Mouse (Mus musculus): ENCODE data around the gene Pmm1. TPM values are rescaled to one million over a fixed set of nuclear protein-coding genes. Genes with fewer than 3 reads are reported as not detected.
"Not testable (repeated sequence)": the region's sequence is repeated elsewhere in the genome, so short reads cannot be mapped to it uniquely, and the experiment has no call there.

Gene Pmm1
- polyA plus RNA-seq, 1 experiment: not detected

- H3K4me1 ChIP-seq (ENCODE audit: control insufficient read depth, insufficient read depth, low read length): peaks cover 21% of the 10 kb centered on the region
- no peak for TF ChIP-seq POLR2A (IDR thresholded peaks at IDR 0.05; ENCODE audit: insufficient read depth, low read depth, low read length)
- no peak for TF ChIP-seq CTCF (IDR thresholded peaks at IDR 0.05; ENCODE audit: insufficient read depth, low read depth, low read length)
- WGBS: 75% methylated on average over 5 of the region's 5 CpGs
- no peak overlapping the region for H3K4me3 ChIP-seq (ENCODE audit: insufficient read depth, low read depth, low read length)
- H3K27ac ChIP-seq (ENCODE audit: insufficient read depth, low read depth, low read length): no peak overlapping the region
Observed at GRCm38 (mm10) chr15:81914668-81915067, 46.1 kb downstream of the Pmm1 start.

- WGBS: 54% methylated on average over 2 of the region's 2 CpGs
- H3K27ac ChIP-seq (ENCODE audit: insufficient read depth, low read depth, low read length): no peak overlapping the region
- TF ChIP-seq POLR2A (IDR thresholded peaks at IDR 0.05; ENCODE audit: insufficient read depth, low read depth, low read length): no peak
- no peak for TF ChIP-seq CTCF (IDR thresholded peaks at IDR 0.05; ENCODE audit: insufficient read depth, low read depth, low read length)
- H3K4me1 ChIP-seq (ENCODE audit: control insufficient read depth, insufficient read depth, low read length): peaks cover 8% of the 10 kb centered on the region
- H3K4me3 ChIP-seq (ENCODE audit: insufficient read depth, low read depth, low read length): no peak overlapping the region
Observed at GRCm38 (mm10) chr15:81912498-81912897, 48.2 kb downstream of the Pmm1 start.

GRCm38 (mm10) chr15:81908767-81909166 lies 52.0 kb downstream of the Pmm1 start:
- H3K4me3 ChIP-seq (ENCODE audit: insufficient read depth, low read depth, low read length); H3K4me1 ChIP-seq (ENCODE audit: control insufficient read depth, insufficient read depth, low read length); H3K27ac ChIP-seq (ENCODE audit: insufficient read depth, low read depth, low read length): not testable (repeated sequence)
- WGBS: 90% methylated on average over 4 of the region's 4 CpGs

GRCm38 (mm10) chr15:81907953-81908352 lies 52.8 kb downstream of the Pmm1 start:
- WGBS: 81% methylated on average over 8 of the region's 8 CpGs
- peaks cover 3% of the 10 kb centered on the region; the same call in 1 of the 2 replicates for H3K4me1 ChIP-seq (ENCODE audit: control insufficient read depth, insufficient read depth, low read length)
- TF ChIP-seq CTCF (IDR thresholded peaks at IDR 0.05; ENCODE audit: insufficient read depth, low read depth, low read length) (no peak), POLR2A (IDR thresholded peaks at IDR 0.05; ENCODE audit: insufficient read depth, low read depth, low read length) (no peak)
- H3K27ac ChIP-seq (ENCODE audit: insufficient read depth, low read depth, low read length): no peak overlapping the region
- no peak overlapping the region for H3K4me3 ChIP-seq (ENCODE audit: insufficient read depth, low read depth, low read length)

GRCm38 (mm10) chr15:81904939-81905338 lies 55.8 kb downstream of the Pmm1 start:
- 32% methylated on average over 2 of the region's 2 CpGs for WGBS
- TF ChIP-seq CTCF (IDR thresholded peaks at IDR 0.05; ENCODE audit: insufficient read depth, low read depth, low read length): no peak
- no peak for TF ChIP-seq POLR2A (IDR thresholded peaks at IDR 0.05; ENCODE audit: insufficient read depth, low read depth, low read length)
- H3K27ac ChIP-seq (ENCODE audit: insufficient read depth, low read depth, low read length): no peak overlapping the region
- no peak overlapping the region for H3K4me3 ChIP-seq (ENCODE audit: insufficient read depth, low read depth, low read length)
- H3K4me1 ChIP-seq (ENCODE audit: control insufficient read depth, insufficient read depth, low read length): no peaks in the 10 kb centered on the region

Other genes with a start within 250 kb of the Pmm1 start
- not detected in 2 replicates for gene Zc3h7b, start 215.9 kb downstream of the Pmm1 start, polyA plus RNA-seq (2012; ENCODE audit: insufficient read depth, insufficient read length, low replicate concordance, missing spikeins)
- gene Rangap1, start 215.4 kb downstream of the Pmm1 start, polyA plus RNA-seq (2012; ENCODE audit: insufficient read depth, insufficient read length, low replicate concordance, missing spikeins): not detected in 2 replicates
- gene Tef, start 158.5 kb downstream of the Pmm1 start, polyA plus RNA-seq (2012; ENCODE audit: insufficient read depth, insufficient read length, low replicate concordance, missing spikeins): 278 TPM in 1 of 2 replicates, not detected in the other
- not detected in 2 replicates for gene Tob2, start 102.1 kb downstream of the Pmm1 start, polyA plus RNA-seq (2012; ENCODE audit: insufficient read depth, insufficient read length, low replicate concordance, missing spikeins)
- gene Phf5a, start 89.0 kb downstream of the Pmm1 start, polyA plus RNA-seq (2012; ENCODE audit: insufficient read depth, insufficient read length, low replicate concordance, missing spikeins): not detected in 2 replicates
- 365 TPM in 1 of 2 replicates, not detected in the other for gene Aco2, start 88.6 kb downstream of the Pmm1 start, polyA plus RNA-seq (2012; ENCODE audit: insufficient read depth, insufficient read length, low replicate concordance, missing spikeins)
- not detected in 2 replicates for gene Polr3h, start 34.7 kb downstream of the Pmm1 start, polyA plus RNA-seq (2012; ENCODE audit: insufficient read depth, insufficient read length, low replicate concordance, missing spikeins)
- gene Csdc2, start 24.2 kb downstream of the Pmm1 start, polyA plus RNA-seq (2012; ENCODE audit: insufficient read depth, insufficient read length, low replicate concordance, missing spikeins): not detected in 2 replicates
- gene 1700029P11Rik, start 19.6 kb upstream of the Pmm1 start, polyA plus RNA-seq (2012; ENCODE audit: insufficient read depth, insufficient read length, low replicate concordance, missing spikeins): not detected in 2 replicates
- gene Xrcc6, start 26.9 kb upstream of the Pmm1 start, polyA plus RNA-seq (2012; ENCODE audit: insufficient read depth, insufficient read length, low replicate concordance, missing spikeins): 1,163 TPM in 1 of 2 replicates, not detected in the other
- 107 TPM in 1 of 2 replicates, not detected in the other for gene Desi1, start 72.9 kb upstream of the Pmm1 start, polyA plus RNA-seq (2012; ENCODE audit: insufficient read depth, insufficient read length, low replicate concordance, missing spikeins)
- gene Snu13, start 86.7 kb upstream of the Pmm1 start, polyA plus RNA-seq (2012; ENCODE audit: insufficient read depth, insufficient read length, low replicate concordance, missing spikeins): not detected in 2 replicates
- not detected in 2 replicates for gene 4930407I10Rik, start 98.2 kb upstream of the Pmm1 start, polyA plus RNA-seq (2012; ENCODE audit: insufficient read depth, insufficient read length, low replicate concordance, missing spikeins)
- gene Mei1, start 109.1 kb upstream of the Pmm1 start, polyA plus RNA-seq (2012; ENCODE audit: insufficient read depth, insufficient read length, low replicate concordance, missing spikeins): not detected in 2 replicates
- not detected in 2 replicates for gene Ccdc134, start 167.0 kb upstream of the Pmm1 start, polyA plus RNA-seq (2012; ENCODE audit: insufficient read depth, insufficient read length, low replicate concordance, missing spikeins)
- 282 TPM in 1 of 2 replicates, not detected in the other for gene Srebf2, start 186.3 kb upstream of the Pmm1 start, polyA plus RNA-seq (2012; ENCODE audit: insufficient read depth, insufficient read length, low replicate concordance, missing spikeins)

Measured in olfactory bulb, adult 2 months (tissue).